Mouse (Mus musculus): ENCODE measurements around the gene Rnf217.

The Rnf217 gene

DNA sequence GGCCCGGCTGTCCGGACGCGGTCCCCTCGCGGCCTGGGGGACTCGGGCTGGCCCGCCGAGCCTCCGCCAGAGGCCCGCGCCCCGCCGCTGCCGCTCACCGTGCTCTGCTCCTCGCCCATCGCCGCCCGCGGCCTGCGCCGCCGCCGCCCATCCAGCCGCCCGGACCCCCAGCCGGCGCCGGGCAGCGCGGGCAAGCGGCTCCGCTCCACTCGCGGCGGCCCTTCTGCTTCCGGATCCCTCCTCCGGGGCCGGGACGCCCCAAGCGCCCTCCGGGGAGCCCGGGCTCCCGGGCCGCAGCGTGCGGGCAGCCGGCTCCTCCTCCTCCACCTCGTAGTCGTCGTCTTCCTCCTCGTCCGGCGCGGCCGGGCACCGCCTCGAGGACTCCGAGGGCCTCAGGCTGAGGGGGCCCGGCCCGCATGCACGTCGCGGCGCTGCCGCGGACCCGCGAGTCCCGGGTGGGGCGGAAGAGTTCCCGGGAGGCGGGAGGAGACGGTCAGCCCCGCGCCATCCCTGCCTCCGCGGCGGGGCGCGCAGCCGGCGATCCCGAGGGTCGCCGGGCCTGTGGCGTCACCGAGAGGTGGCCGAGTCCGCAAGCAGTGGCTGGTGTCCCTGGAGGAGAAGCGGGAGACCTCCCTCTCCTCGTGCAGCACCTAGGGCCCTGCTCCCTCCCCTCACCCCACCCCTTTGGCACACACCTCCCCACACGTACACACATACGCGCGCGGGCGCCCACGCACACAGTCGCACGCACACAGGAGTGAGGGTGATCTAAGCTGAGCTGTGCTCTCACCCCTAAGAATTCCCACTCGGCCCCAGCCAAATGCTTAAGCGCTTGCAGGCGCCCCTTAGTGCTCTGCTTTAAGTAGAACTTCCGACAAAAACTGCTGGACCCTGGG, at the start of gene Rnf217:
TSS of gene Rnf217 (minus strand) at position 119 of the 896 bp plus-strand sequence.
- in situ Hi-C loops (cut with MboI, MseI) = no loop called here

DNA sequence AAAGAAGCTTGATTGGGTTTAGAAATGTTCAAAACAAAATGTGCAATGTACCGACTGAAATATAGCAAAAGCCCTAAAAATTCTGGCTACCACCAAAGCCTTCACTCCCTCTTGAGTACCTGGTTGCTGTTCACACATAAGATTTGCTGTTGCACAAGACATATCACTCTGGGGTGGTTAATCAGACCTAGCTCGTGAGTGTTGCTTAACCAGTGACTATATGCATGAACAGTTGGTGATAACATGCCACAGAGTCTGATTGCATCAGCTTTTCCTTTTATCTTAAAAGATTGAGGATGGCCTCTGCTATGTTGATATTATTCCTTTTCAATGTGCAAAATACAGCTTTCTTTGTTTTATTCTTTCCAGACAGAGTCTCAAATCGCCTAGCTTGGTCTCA, 38.3 kb upstream of the Rnf217 start:
- in situ Hi-C loops (cut with MboI, MseI) = no loop called here

DNA sequence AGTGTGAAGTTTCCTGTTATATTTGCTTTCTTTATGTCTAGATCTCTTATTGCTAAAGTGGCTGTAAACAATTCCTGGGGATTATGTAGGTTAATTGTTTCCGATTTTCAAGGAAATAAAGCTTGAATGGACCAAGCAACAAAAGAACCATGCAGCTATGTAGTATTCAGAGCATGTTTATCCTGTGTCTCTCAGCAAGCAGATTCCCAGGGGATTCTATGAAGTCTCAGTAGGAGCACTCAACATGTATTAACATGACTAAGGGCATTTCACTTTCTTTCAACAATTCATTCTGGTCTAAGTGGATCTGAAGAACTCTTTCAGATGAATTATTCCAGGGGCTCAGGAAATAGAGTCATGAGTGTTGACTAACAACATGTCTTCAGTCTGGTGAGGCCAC, 37.1 kb upstream of the Rnf217 start:
- in situ Hi-C loops (cut with MboI, MseI) = no loop called here

DNA sequence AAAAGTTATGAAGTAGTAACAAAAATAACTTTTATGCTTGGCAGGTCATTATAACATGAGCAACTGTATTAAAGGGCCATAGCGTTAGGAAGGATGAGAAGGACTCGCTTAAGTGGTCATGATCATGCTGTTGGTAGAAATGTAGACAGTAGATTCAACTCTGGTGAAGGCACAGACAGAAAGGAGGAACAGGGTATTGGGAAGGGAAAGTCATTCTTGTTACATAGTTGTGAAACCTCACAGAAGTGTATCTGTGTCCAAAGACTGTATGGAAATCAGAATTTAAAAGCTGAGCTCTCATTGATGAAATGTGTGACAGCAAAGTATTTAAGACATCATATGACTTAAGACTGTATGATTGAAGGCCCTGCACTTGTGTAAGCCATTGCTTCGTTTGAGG, 26.1 kb upstream of the Rnf217 start:
- in situ Hi-C loops (cut with MboI, MseI) = no loop called here

DNA sequence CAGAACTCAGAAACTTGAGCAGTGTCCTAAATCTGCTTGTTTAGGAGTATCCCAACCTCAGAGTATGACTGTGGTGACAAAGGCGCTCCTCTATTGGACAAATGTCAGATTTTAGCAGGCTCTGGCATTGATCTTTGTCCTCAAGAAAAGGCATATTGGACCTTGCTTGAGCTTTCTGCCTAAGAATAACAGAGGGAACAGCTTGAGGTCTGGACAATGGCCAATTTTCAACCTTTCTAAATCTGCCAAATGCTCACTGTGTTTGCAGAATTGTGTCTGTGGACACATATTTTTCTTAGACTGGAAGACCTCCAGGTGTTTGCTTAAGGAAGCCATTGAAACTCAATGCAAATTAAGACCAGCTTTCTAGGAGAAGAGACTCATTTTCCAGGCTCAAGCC, 23.0 kb upstream of the Rnf217 start:
- in situ Hi-C loops (cut with MboI, MseI) = no loop called here

DNA sequence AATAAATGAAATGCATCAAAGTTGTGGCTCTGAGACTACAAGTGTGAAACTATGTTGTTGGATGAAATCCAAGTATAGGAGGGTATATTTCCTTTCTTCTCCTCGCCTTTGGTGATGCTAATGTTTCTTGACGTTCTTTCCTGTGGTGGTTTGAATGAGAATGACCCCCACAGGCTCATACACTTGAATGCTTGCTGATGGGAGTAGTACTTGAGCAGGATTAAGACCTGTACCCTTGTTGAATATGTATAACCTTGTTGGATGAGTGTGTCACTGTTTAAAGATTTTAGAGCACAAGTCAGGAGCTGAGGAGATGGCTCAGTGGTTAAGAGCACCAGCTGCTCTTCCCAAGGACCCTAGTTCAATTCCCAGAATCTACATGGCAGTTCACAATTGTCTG, 6.4 kb upstream of the Rnf217 start:
- in situ Hi-C loops (cut with MboI, MseI) = no loop called here

DNA sequence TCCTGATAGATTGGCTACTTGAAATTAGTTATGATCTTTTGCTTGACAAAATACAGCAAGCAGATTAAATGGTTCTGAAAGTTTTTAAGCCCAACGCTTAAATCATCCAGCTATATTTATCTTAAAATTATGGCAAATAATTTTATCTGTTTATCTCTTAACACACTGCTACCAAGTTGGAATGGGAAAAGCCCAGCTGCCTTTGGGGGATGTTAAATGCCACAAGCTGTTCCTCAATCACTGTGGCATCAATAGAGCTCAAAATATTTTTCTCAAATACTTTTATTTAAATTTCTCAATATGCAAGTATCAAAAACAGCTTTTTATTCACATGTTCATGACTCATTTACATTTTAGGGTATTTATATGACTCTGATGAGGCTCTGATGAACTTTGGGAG, 5.1 kb upstream of the Rnf217 start:
- in situ Hi-C loops (cut with MboI, MseI) = no loop called here

DNA sequence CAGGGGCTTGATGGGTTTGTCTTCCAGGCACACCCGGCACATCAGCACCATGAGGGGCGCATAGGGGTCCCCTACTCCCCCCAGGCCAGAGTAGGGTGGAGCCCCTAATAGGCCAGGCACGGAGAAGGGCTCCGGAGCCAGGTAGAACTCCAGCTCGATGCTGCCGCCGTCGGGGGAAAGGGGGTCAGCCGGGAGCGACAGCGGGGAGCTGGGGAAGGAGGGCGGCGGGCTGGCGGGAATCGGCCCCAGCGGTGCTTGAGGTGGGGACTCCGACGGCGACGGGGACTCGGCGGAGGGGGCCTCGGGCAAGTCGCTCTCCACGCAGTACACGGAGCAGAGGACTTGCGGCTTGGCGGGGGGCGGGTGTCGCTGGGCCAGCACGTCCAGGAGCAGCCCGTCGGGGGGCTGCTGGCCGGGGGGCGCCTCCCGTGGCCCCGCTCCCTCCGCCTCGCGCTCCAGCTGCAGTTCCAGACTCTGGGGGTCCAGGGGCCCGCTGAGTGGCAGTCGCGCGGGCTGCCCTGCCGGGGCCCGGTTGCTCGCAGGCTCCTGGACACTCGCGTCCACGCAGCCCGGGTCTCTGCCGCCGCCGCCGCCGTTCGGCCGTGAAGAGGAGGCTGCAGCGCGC, 431 bp downstream of the Rnf217 start:
- in situ Hi-C loops (cut with MboI, MseI) = no loop called here

DNA sequence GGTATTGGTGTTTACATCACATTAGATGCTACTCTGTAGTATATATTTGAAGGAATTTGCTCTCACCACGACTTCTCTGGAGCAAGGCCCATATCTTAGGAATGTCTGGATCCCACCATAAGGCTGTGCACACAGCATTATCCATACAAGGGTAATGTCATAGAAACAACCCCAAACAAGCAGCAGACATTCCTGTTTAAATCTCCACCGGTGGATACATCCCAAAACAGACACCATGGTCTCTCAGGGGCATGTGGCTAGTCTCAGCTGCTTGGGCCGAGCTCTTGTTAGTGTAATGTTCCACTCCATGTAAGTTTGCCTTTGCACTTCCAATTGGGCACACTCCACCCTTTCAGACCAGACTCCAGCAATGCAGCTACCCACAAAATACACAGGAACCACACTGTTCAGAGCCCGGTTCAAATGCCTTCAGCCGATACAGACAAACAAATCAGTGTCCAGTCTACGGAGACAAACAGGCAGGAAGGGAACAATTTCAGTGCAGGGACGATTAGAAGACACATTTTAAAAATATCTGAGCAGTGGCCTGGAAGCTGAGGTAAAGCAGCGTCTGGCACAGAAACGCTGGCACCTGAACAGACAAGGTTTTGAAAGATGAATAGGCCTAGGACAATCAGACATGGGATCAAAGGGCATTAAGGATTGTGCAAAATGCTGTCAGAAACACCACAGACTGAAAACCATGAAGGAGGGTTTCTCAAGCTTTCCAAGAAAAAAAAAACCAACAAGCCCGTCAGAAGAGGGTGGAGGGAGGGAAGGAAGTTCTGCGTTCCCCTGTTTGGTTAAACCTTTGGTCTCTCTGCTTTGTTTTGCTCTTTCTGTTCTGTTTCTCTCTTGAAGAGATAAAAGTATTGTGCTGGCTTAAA, 1.8 kb downstream of the Rnf217 start:
- in situ Hi-C loops (cut with MboI, MseI) = no loop called here

DNA sequence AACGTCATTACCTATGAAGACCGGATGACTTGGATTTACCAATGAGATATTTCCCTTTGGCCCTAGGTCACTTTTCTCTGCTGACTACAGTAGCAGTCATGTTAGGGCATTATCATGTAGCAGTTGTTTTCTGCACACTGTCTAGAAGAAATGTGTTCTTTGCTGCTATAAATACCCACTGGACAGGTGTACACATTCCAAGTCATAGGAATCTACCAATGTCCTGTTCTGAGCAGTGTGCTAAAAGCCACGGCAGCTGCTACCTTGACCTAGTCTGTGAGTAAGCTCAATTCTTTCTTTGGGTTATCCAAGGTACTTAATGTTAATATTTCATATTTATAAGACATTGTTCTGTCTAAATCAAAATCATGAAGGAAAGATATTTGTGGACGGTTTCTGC, 5.1 kb downstream of the Rnf217 start:
- in situ Hi-C loops (cut with MboI, MseI) = no loop called here

DNA sequence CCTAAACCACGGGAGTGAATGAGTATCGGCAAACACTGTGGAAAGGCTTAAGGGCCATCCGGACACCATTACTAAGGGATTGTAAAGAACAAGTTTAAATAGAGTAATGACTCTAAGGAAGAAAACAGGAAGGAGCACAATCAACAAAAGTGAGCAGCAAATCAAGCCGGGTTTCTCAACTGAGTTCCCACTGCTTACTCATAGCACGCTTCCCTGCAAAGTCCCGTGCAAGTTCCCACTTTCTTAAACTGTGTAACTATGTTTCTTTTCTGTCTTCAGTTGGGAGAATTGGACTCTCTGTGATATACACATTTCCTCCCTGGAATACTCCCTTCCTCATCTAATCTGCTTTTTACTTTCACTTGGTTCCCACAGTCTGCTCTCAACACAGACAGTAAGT, 8.9 kb downstream of the Rnf217 start:
- in situ Hi-C loops (cut with MboI, MseI) = no loop called here

DNA sequence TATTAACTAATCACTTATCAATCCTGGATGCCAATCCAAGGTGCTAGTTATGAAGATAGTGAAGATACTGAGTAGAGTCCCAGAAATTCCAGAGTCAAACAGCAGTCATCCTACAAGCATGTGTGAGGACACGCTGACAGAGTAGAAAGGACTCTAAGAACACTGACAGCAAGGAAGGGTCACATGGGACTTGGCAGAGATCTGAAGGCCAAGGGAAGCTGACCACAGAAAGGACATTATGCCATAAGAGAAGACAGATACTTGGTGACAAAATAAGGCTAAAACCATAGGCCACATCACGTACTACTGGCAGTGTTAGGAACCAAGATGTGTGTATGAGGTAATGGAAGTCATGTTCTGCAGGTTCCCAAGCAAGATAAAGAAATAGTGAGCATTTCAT, 11.1 kb downstream of the Rnf217 start:
- in situ Hi-C loops (cut with MboI, MseI) = loop anchor here (25.0 kb wide), 1 partner anchor 1586 kb away; no protein-coding TSS in a partner anchor

DNA sequence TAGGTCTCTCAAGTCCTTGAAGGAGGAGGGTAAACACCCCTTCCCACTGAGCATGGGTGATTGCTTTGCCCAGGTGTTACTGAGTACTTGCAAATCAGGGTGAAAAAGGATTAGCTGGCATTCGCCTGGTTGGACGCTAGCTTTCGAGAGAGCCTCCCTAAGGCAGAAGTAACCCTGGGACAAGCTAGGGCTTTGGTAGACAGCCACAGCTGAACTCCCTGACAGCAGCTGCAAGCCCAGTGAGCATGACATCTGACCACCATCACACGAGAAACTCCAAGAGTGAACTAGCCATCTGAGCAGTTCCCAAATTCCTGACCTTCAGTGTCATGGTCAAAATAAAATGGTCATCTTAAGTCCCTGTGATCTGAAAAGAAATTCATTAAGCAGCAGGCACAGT, 12.2 kb downstream of the Rnf217 start:
- in situ Hi-C loops (cut with MboI, MseI) = loop anchor here (25.0 kb wide), 1 partner anchor 1585 kb away; no protein-coding TSS in a partner anchor

DNA sequence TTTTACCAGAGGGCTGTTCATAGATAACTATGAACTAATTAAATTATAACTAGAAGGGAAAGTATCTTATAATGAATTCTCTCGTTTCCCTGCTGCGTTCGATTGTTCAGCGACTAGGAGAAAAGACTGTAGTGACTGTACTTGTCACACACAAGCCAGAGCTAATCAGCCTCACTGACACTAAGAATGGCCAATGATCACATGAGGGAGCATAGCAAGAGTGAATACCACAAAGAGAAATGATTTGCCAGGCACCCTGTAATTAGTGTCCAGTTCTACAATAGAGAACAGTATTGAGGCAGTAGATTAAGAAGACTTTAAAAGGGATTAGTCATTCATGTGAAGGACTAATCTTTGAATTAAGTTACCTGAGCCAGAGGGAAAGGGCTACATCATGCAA, 13.7 kb downstream of the Rnf217 start:
- in situ Hi-C loops (cut with MboI, MseI) = loop anchor here (25.0 kb wide), 1 partner anchor 1583 kb away; no protein-coding TSS in a partner anchor

DNA sequence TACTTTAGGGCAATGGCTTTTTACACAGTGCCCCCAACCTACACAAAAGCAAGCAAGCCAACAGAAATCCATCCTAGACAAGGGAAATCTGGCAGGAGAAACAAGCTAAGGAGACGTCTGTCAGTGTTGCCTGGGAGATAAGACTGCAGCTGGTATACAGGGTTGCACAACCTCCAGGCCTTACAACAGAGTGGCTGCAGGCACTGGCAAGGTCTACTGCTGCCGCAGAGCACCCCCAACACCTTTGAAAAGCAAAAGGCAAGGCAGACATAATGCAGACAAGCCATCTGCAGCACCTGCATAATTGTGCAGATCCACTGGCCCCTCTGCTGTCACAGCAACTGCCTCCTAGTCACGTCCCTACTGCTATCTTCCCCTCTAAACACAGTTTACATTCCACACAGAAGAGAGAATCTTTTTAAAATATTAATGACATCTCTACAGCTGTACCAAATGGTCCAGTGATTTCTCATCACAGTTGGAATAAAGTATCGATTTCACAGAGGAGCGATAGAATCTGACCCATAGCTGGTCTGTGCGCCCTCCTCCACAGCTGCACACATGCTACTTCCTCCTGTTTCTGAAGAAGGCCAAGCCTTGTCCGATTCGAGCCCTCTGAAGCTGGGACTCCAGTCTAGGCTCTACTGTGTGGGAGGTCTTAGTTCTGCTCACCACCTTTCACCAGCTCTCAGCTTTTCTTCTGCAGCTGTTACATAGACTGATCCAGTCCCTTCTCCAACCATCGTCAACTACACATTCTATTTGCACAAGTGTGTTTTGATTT, 16.1 kb downstream of the Rnf217 start:
- in situ Hi-C loops (cut with MboI, MseI) = loop anchor here (25.0 kb wide), 1 partner anchor 1581 kb away; no protein-coding TSS in a partner anchor

DNA sequence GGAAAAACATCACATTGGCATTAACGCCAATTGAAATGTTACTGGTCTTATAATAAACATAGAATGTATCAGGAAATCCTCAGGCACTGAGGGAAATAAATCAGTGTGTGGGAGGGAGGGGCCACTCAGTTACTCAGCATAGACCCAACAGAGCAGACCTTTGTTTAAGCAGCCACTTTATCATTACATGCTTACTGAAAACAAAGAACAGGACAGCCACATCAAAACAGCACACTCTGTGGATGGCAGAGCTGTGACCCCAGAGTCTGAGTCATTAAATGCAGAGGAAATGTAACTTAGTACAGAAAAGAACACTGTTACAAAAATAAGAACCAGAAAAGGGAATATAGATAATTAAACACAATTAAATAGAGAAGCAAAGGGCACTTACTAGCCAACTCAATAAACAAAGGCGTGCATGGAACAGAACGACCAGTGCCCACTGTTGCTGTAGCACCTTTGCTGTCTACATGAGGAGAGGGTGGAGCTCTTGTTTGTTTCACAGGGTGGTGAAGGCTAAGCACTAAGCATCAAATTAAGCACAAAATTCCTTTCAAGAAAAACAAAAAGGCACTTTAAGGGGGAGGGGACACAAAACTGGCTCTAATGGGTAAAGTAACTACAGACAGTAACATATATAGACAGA, 16.8 kb downstream of the Rnf217 start:
- in situ Hi-C loops (cut with MboI, MseI) = loop anchor here (25.0 kb wide), 1 partner anchor 1580 kb away; no protein-coding TSS in a partner anchor

DNA sequence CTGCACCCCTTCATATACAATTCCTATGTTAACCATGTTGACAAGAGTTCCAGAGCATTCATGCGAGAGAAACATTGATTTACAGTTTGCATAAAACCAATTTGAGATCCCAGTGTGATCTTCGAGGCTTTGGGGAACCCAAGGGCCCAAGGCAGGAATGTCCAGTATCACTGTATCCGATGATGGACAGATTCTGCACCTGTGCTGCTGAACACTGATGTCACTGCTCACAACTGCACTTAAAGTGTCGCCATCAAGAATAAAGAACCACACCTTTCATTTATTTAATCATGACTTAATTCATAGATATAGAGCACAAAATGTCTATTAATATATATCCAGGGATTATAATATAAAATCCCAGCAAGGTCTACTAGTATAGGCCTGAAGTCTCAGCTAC, 28.3 kb downstream of the Rnf217 start:
- in situ Hi-C loops (cut with MboI, MseI) = loop anchor here (25.0 kb wide), 1 partner anchor 1568 kb away; no protein-coding TSS in a partner anchor

DNA sequence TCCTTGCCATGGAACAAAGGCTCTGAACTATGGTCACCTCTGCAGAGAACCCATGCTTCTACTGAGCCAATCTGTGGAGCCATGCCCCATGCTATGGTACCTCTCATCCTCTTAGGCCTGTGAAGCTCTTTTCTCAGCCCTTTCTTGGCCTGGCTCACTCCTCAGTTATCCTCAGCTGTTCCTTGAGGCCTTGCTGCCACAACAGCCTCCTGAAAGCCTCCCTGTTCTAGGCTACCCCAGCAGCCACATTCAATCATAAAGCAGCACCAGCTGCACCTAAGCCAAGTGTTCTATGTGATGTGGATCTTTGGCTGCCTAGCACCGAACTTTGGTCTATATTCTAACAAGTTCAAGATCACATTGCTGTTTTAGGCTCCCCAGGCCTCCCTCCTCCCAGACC, 28.9 kb downstream of the Rnf217 start:
- in situ Hi-C loops (cut with MboI, MseI) = loop anchor here (25.0 kb wide), 1 partner anchor 1568 kb away; no protein-coding TSS in a partner anchor

DNA sequence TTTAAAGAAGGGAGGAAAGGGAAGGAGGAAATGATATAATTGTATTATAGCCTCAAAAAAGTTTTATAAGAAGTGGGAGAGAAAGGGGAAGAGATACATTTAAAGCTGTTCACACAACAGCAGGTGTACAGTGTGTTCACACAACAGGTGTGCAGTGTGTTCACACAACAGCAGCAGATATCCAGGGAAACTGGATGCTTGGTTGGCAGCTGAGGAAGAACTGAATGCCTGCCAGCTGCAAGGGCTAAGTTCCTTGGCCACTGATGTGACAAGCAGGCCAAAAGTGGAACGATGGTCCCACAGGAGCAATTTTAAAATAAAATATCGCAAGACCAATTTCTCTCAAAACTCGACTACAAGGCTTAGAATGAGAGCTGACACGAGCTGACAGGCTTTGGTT, 35.7 kb downstream of the Rnf217 start:
- in situ Hi-C loops (cut with MboI, MseI) = no loop called here

DNA sequence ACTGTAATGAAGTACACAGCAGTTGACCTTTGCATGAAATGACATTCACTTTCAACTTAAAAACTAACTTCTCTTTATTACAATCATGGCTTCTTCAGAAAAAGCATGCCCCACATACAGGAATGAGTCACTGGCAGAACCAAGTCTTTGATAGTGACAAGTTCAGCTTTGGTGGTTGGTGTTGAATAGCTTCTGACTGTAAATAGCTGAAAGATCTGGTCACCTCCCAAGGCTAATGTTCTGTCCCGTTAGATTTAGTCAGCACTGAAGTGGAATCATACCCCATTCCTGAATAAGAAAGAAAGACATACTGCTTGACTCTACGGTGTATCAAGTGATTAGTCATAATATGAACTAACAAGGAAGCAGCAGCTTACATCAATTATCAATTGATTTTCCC, 51.7 kb downstream of the Rnf217 start:
- in situ Hi-C loops (cut with MboI, MseI) = no loop called here
